Mouse (Mus musculus): Measurements from ENCODE around the gene Gm9376.

Gm9376 gene

GRCm38 (mm10) chr14:118234541-118235210 is 32.1 kb upstream of the Gm9376 start:
- H3K36me3 ChIP-seq (ENCODE audit: insufficient read depth, low read length): 0 out of 2 replicates have a peak, but pooled peaks cover 4% of the 10 kb centered on the region
- TF ChIP-seq CTCF (conservative IDR thresholded peaks at IDR 0.05; ENCODE audit: low read length) (no peak), NANOG (IDR thresholded peaks at IDR 0.05; ENCODE audit: borderline replicate concordance, low read length) (no peak), POU5F1 (IDR thresholded peaks at IDR 0.05; ENCODE audit: borderline replicate concordance, low read length) (no peak)
- peaks cover 58% of the 10 kb centered on the region for H3K4me1 ChIP-seq (replicated peaks; ENCODE audit: low read depth, low read length)

GRCm38 (mm10) chr14:118235361-118235972 is 31.3 kb upstream of the Gm9376 start:
- Histone ChIP-seq H3K36me3 (ENCODE audit: insufficient read depth, low read length) (0 out of 2 replicates have a peak, but pooled peaks cover 4% of the 10 kb centered on the region), H3K9me3 (ENCODE audit: low read length) (no peaks in the 10 kb centered on the region), H3K4me1 (replicated peaks; ENCODE audit: low read depth, low read length) (peaks cover 59% of the 10 kb centered on the region), H3K27me3 (ENCODE audit: insufficient read depth, low read length) (peaks cover 74% of the 10 kb centered on the region), H3K4me3 (replicated peaks; ENCODE audit: low read length) (peak overlapping the region; percentile 83)
- no peak for TF ChIP-seq CTCF (conservative IDR thresholded peaks at IDR 0.05; ENCODE audit: low read length)
- no peak for TF ChIP-seq POU5F1 (IDR thresholded peaks at IDR 0.05; ENCODE audit: borderline replicate concordance, low read length)
- TF ChIP-seq NANOG (IDR thresholded peaks at IDR 0.05; ENCODE audit: borderline replicate concordance, low read length): no peak

More at GRCm38 (mm10) chr14:118234541-118235210, 32.1 kb upstream of the Gm9376 start:
- Histone ChIP-seq H3K4me3 (replicated peaks; ENCODE audit: low read length) (peak overlapping the region; percentile 83), H3K9me3 (ENCODE audit: low read length) (no peaks in the 10 kb centered on the region), H3K27me3 (ENCODE audit: insufficient read depth, low read length) (peaks cover 79% of the 10 kb centered on the region)

GRCm38 (mm10) chr14:118235973-118236885 is 30.5 kb upstream of the Gm9376 start:
- Histone ChIP-seq H3K9me3 (ENCODE audit: low read length) (no peaks in the 10 kb centered on the region), H3K4me1 (replicated peaks; ENCODE audit: low read depth, low read length) (peaks cover 53% of the 10 kb centered on the region), H3K36me3 (ENCODE audit: insufficient read depth, low read length) (0 out of 2 replicates have a peak, but pooled peaks cover 4% of the 10 kb centered on the region), H3K27me3 (ENCODE audit: insufficient read depth, low read length) (peaks cover 69% of the 10 kb centered on the region), H3K4me3 (replicated peaks; ENCODE audit: low read length) (peak overlapping the region; percentile 83)
- no peak for TF ChIP-seq CTCF (conservative IDR thresholded peaks at IDR 0.05; ENCODE audit: low read length)
- no peak for TF ChIP-seq POU5F1 (IDR thresholded peaks at IDR 0.05; ENCODE audit: borderline replicate concordance, low read length)
- TF ChIP-seq NANOG (IDR thresholded peaks at IDR 0.05; ENCODE audit: borderline replicate concordance, low read length): no peak

- no peak for TF ChIP-seq NANOG (IDR thresholded peaks at IDR 0.05; ENCODE audit: borderline replicate concordance, low read length)
- no peak for TF ChIP-seq CTCF (conservative IDR thresholded peaks at IDR 0.05; ENCODE audit: low read length)
- TF ChIP-seq POU5F1 (IDR thresholded peaks at IDR 0.05; ENCODE audit: borderline replicate concordance, low read length): no peak
- H3K9me3 ChIP-seq (ENCODE audit: low read length): no peaks in the 10 kb centered on the region
- H3K36me3 ChIP-seq (ENCODE audit: insufficient read depth, low read length): 0 out of 2 replicates have a peak, but pooled peaks cover 4% of the 10 kb centered on the region
- peak within 1 kb of the TSS; percentile 83 for H3K4me3 ChIP-seq (replicated peaks; ENCODE audit: low read length)
- peaks cover 63% of the 10 kb centered on the region for H3K27me3 ChIP-seq (ENCODE audit: insufficient read depth, low read length)
- peaks cover 46% of the 10 kb centered on the region for H3K4me1 ChIP-seq (replicated peaks; ENCODE audit: low read depth, low read length)
Measured at GRCm38 (mm10) chr14:118236886-118237289, 29.9 kb upstream of the Gm9376 start, which contains the start of gene Sox21. TSS of gene Sox21 (minus strand) at chr14:118237030.

GRCm38 (mm10) chr14:118237786-118238185 is 29.0 kb upstream of the Gm9376 start:
- H3K36me3 ChIP-seq (ENCODE audit: insufficient read depth, low read length): 0 out of 2 replicates have a peak, but pooled peaks cover 4% of the 10 kb centered on the region
- H3K27me3 ChIP-seq (ENCODE audit: insufficient read depth, low read length): peaks cover 54% of the 10 kb centered on the region
- peak overlapping the region; percentile 83 for H3K4me3 ChIP-seq (replicated peaks; ENCODE audit: low read length)
- no peaks in the 10 kb centered on the region for H3K9me3 ChIP-seq (ENCODE audit: low read length)
- peaks cover 37% of the 10 kb centered on the region for H3K4me1 ChIP-seq (replicated peaks; ENCODE audit: low read depth, low read length)
- no peak for TF ChIP-seq NANOG (IDR thresholded peaks at IDR 0.05; ENCODE audit: borderline replicate concordance, low read length)
- no peak for TF ChIP-seq CTCF (conservative IDR thresholded peaks at IDR 0.05; ENCODE audit: low read length)
- no peak for TF ChIP-seq POU5F1 (IDR thresholded peaks at IDR 0.05; ENCODE audit: borderline replicate concordance, low read length)

GRCm38 (mm10) chr14:118239351-118239750 is 27.4 kb upstream of the Gm9376 start:
- Histone ChIP-seq H3K4me3 (replicated peaks; ENCODE audit: low read length) (no peak overlapping the region), H3K36me3 (ENCODE audit: insufficient read depth, low read length) (no peaks in the 10 kb centered on the region), H3K4me1 (replicated peaks; ENCODE audit: low read depth, low read length) (peaks cover 25% of the 10 kb centered on the region), H3K27me3 (ENCODE audit: insufficient read depth, low read length) (peaks cover 41% of the 10 kb centered on the region), H3K9me3 (ENCODE audit: low read length) (no peaks in the 10 kb centered on the region)
- no peak for TF ChIP-seq NANOG (IDR thresholded peaks at IDR 0.05; ENCODE audit: borderline replicate concordance, low read length)
- TF ChIP-seq CTCF (conservative IDR thresholded peaks at IDR 0.05; ENCODE audit: low read length): no peak
- no peak for TF ChIP-seq POU5F1 (IDR thresholded peaks at IDR 0.05; ENCODE audit: borderline replicate concordance, low read length)

GRCm38 (mm10) chr14:118241416-118241815 is 25.3 kb upstream of the Gm9376 start:
- Histone ChIP-seq H3K4me1 (replicated peaks; ENCODE audit: low read depth, low read length) (peaks cover 22% of the 10 kb centered on the region; the same call in 1 of the 2 replicates), H3K9me3 (ENCODE audit: low read length) (peaks cover 3% of the 10 kb centered on the region), H3K27me3 (ENCODE audit: insufficient read depth, low read length) (peaks cover 25% of the 10 kb centered on the region), H3K4me3 (replicated peaks; ENCODE audit: low read length) (no peak overlapping the region), H3K36me3 (ENCODE audit: insufficient read depth, low read length) (no peaks in the 10 kb centered on the region)
- TF ChIP-seq CTCF (conservative IDR thresholded peaks at IDR 0.05; ENCODE audit: low read length) (no peak), POU5F1 (IDR thresholded peaks at IDR 0.05; ENCODE audit: borderline replicate concordance, low read length) (no peak), NANOG (IDR thresholded peaks at IDR 0.05; ENCODE audit: borderline replicate concordance, low read length) (no peak)

GRCm38 (mm10) chr14:118253381-118253780 is 13.4 kb upstream of the Gm9376 start:
- no peak for TF ChIP-seq NANOG (IDR thresholded peaks at IDR 0.05; ENCODE audit: borderline replicate concordance, low read length)
- TF ChIP-seq POU5F1 (IDR thresholded peaks at IDR 0.05; ENCODE audit: borderline replicate concordance, low read length): no peak
- Histone ChIP-seq H3K27me3 (ENCODE audit: insufficient read depth, low read length) (no peaks in the 10 kb centered on the region), H3K4me1 (replicated peaks; ENCODE audit: low read depth, low read length) (no peaks in the 10 kb centered on the region), H3K4me3 (replicated peaks; ENCODE audit: low read length) (no peak overlapping the region), H3K36me3 (ENCODE audit: insufficient read depth, low read length) (no peaks in the 10 kb centered on the region), H3K9me3 (ENCODE audit: low read length) (peaks cover 54% of the 10 kb centered on the region)
